Mouse (Mus musculus) embryonic fibroblast, embryonic 13.5 days (primary cell): ENCODE results near the gene Gm20388. TPM values are rescaled to one million over a fixed set of nuclear protein-coding genes. Genes with fewer than 3 reads are reported as not detected.

Experiments used
- H3K27ac ChIP-seq: 2 replicates; pipeline ENCODE4 v1.5.1; 2012; ENCODE audit warnings: low read length, control low read depth, inconsistent platforms; ENCODE audit not compliant: insufficient read depth
- H3K4me1 ChIP-seq: 2 replicates; pipeline ENCODE4 v1.6.1; 2011; ENCODE audit warnings: low read length; ENCODE audit not compliant: control insufficient read depth, insufficient read depth
- H3K4me3 ChIP-seq: 2 replicates; pipeline ENCODE4 v1.5.1; 2011; ENCODE audit warnings: mild to moderate bottlenecking, control low read depth, low read length; ENCODE audit not compliant: insufficient read depth
- CTCF ChIP-seq: IDR thresholded peaks from 2 replicates; pipeline ENCODE4 v1.5.1; 2011; ENCODE audit warnings: mild to moderate bottlenecking, control low read depth, low read length, moderate library complexity, borderline replicate concordance; ENCODE audit not compliant: insufficient read depth
- POLR2A ChIP-seq: IDR thresholded peaks from 2 replicates; pipeline ENCODE4 v1.6.1; 2011; ENCODE audit warnings: low read depth, mild to moderate bottlenecking, control low read depth, low read length, moderate library complexity
- polyA plus RNA-seq: library from polyadenylated mRNA; stranded (reverse); fragments of >200 nt; gene quantifications from 2 replicates; pipeline ENCODE4 v1.2.4, GENCODE M21; 2011; ENCODE audit warnings: low read depth; ENCODE audit not compliant: missing spikeins, insufficient read length

The Gm20388 gene
- polyA plus RNA-seq, 1 experiment: 82.8 TPM

GRCm38 (mm10) chr8:123292785-123293184 is 3382.1 kb downstream of the Gm20388 start:
- Histone ChIP-seq H3K4me3 (no peak overlapping the region), H3K4me1 (0 out of 2 replicates have a peak, but pooled peaks cover 2% of the 10 kb centered on the region), H3K27ac (no peak overlapping the region)
- TF ChIP-seq POLR2A (no peak; the same call in 1 of the 2 replicates), CTCF (no peak)

- Histone ChIP-seq H3K4me1 (no peaks in the 10 kb centered on the region), H3K4me3 (no peak overlapping the region), H3K27ac (no peak overlapping the region)
- TF ChIP-seq POLR2A: no peak
- no peak for TF ChIP-seq CTCF
These were observed 3387.7 kb downstream of the Gm20388 start for GRCm38 (mm10) chr8:123298301-123298700.

GRCm38 (mm10) chr8:123308738-123309137 is 3398.1 kb downstream of the Gm20388 start:
- Histone ChIP-seq H3K27ac (no peak overlapping the region), H3K4me3 (no peak overlapping the region), H3K4me1 (no peaks in the 10 kb centered on the region)
- TF ChIP-seq CTCF (no peak), POLR2A (no peak)

GRCm38 (mm10) chr8:123317781-123318466 is 3407.3 kb downstream of the Gm20388 start:
- TF ChIP-seq CTCF: no peak
- TF ChIP-seq POLR2A: no peak
- no peak overlapping the region for H3K27ac ChIP-seq
- no peaks in the 10 kb centered on the region for H3K4me1 ChIP-seq
- H3K4me3 ChIP-seq: peak overlapping the region; percentile 62

- Histone ChIP-seq H3K4me3 (peak within 1 kb of the TSS; percentile 62), H3K4me1 (no peaks in the 10 kb centered on the region), H3K27ac (no peak within 1 kb of the TSS)
- TF ChIP-seq POLR2A (peak; percentile 86), CTCF (no peak)
These were observed 3407.8 kb downstream of the Gm20388 start, which contains the start of gene Fanca for GRCm38 (mm10) chr8:123318467-123318911. Fanca (minus strand) TSS chr8:123318576.

GRCm38 (mm10) chr8:123319522-123320164 is 3409.0 kb downstream of the Gm20388 start:
- Histone ChIP-seq H3K4me1 (no peaks in the 10 kb centered on the region), H3K27ac (no peak overlapping the region), H3K4me3 (no peak overlapping the region)
- no peak for TF ChIP-seq POLR2A
- peak; percentile 47; the same call in 1 of the 2 replicates for TF ChIP-seq CTCF

- TF ChIP-seq CTCF (no peak), POLR2A (no peak)
These were observed 3417.9 kb downstream of the Gm20388 start for GRCm38 (mm10) chr8:123328552-123328951.

GRCm38 (mm10) chr8:123329350-123329749 is 3418.7 kb downstream of the Gm20388 start:
- Histone ChIP-seq H3K4me3 (no peak overlapping the region), H3K4me1 (peaks cover 12% of the 10 kb centered on the region)

More at GRCm38 (mm10) chr8:123328552-123328951, 3417.9 kb downstream of the Gm20388 start:
- Histone ChIP-seq H3K4me1 (peaks cover 12% of the 10 kb centered on the region), H3K4me3 (no peak overlapping the region), H3K27ac (no peak overlapping the region)

GRCm38 (mm10) chr8:123329961-123330360 is 3419.3 kb downstream of the Gm20388 start:
- TF ChIP-seq POLR2A (no peak), CTCF (no peak)
- Histone ChIP-seq H3K4me1 (peaks cover 12% of the 10 kb centered on the region), H3K4me3 (no peak overlapping the region), H3K27ac (no peak overlapping the region)

More at GRCm38 (mm10) chr8:123329350-123329749, 3418.7 kb downstream of the Gm20388 start:
- no peak overlapping the region for H3K27ac ChIP-seq
- TF ChIP-seq CTCF: no peak
- TF ChIP-seq POLR2A: no peak

GRCm38 (mm10) chr8:123330701-123331100 is 3420.1 kb downstream of the Gm20388 start:
- H3K4me1 ChIP-seq: peaks cover 12% of the 10 kb centered on the region
- peak overlapping the region; percentile 81 for H3K27ac ChIP-seq
- TF ChIP-seq CTCF (no peak), POLR2A (no peak)
- H3K4me3 ChIP-seq: no peak overlapping the region
